Mouse (Mus musculus): ENCODE results near the gene Lat. TPM values are rescaled to one million over a fixed set of nuclear protein-coding genes. Genes with fewer than 3 reads are reported as not detected.
A peak's percentile ranks its signal among the peaks of the same experiment; 100 is the strongest.
"Not testable (repeated sequence)": the region's sequence is repeated elsewhere in the genome, so short reads cannot be mapped to it uniquely, and the experiment has no call there.

Gene Lat
- polyA plus RNA-seq, 1 experiment: 74.0 TPM

DNA sequence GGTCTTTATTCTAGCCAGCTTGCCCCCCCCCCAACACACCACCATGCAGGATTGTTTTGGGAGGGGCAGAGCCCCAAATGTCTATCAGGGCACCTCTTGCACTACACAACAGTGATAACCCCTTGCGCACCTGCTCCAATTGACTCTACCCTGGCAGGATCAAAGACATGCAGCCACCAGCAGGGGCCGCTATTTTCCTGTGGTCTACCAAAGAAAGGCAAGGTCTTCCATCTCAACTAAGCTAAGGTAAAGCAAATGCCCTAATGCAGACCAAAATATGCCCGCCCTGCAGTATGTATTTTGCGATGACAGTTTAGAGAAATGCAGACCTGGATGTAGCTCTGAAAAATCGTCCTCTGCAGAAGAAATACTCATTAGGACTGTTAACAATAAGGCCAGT is 30.2 kb upstream of the Lat start:
- Histone ChIP-seq H3K4me3 (replicated peaks; ENCODE audit: control insufficient read depth, low read depth, low read length) (no peak overlapping the region), H3K4me1 (ENCODE audit: control insufficient read depth, insufficient read depth, low read length) (no peaks in the 10 kb centered on the region; the same call in 1 of the 2 replicates), H3K27ac (ENCODE audit: control insufficient read depth, insufficient read depth, low read depth, low read length, poor library complexity) (no peak overlapping the region)
- TF ChIP-seq POLR2A (IDR thresholded peaks at IDR 0.05; ENCODE audit: borderline replicate concordance, control insufficient read depth, low read depth, low read length) (no peak), CTCF (IDR thresholded peaks at IDR 0.05; ENCODE audit: control insufficient read depth, insufficient read depth, low read length) (peak; percentile 82)
- WGBS: 3% methylated on average over 5 of the region's 5 CpGs

DNA sequence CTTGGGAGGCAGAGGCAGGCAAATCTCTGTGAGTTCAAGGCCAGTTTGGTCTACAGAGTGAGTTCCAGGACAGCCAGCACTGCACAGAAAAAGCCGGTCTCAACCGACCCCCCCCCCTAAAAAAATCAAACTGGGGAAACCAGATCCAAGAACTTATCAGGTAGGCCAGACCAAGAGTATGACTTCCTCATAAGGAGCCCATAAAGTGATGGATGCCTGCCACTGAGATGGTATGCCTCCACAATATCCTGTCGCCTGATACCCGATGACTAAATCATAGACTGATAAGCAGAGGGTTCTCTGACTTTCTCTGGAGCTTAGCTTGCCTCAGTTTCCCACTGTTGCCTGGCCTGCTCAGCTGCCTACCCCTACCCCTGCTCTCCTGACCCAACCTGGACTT is 28.5 kb upstream of the Lat start:
- Histone ChIP-seq H3K4me3 (replicated peaks; ENCODE audit: control insufficient read depth, low read depth, low read length) (no peak overlapping the region), H3K4me1 (ENCODE audit: control insufficient read depth, insufficient read depth, low read length) (no peaks in the 10 kb centered on the region; the same call in 1 of the 2 replicates), H3K27ac (ENCODE audit: control insufficient read depth, insufficient read depth, low read depth, low read length, poor library complexity) (no peak overlapping the region)
- WGBS: 40% methylated on average over 4 of the region's 4 CpGs
- TF ChIP-seq CTCF (IDR thresholded peaks at IDR 0.05; ENCODE audit: control insufficient read depth, insufficient read depth, low read length): no peak
- no peak for TF ChIP-seq POLR2A (IDR thresholded peaks at IDR 0.05; ENCODE audit: borderline replicate concordance, control insufficient read depth, low read depth, low read length)

- 48% methylated on average over 6 of the region's 6 CpGs for WGBS
- TF ChIP-seq CTCF (IDR thresholded peaks at IDR 0.05; ENCODE audit: control insufficient read depth, insufficient read depth, low read length) (no peak), POLR2A (IDR thresholded peaks at IDR 0.05; ENCODE audit: borderline replicate concordance, control insufficient read depth, low read depth, low read length) (no peak)
- Histone ChIP-seq H3K4me3 (replicated peaks; ENCODE audit: control insufficient read depth, low read depth, low read length) (no peak overlapping the region), H3K4me1 (ENCODE audit: control insufficient read depth, insufficient read depth, low read length) (no peaks in the 10 kb centered on the region; the same call in 1 of the 2 replicates), H3K27ac (ENCODE audit: control insufficient read depth, insufficient read depth, low read depth, low read length, poor library complexity) (no peak overlapping the region)
Measured at GRCm38 (mm10) chr7:126397221-126397620, 27.9 kb upstream of the Lat start.

DNA sequence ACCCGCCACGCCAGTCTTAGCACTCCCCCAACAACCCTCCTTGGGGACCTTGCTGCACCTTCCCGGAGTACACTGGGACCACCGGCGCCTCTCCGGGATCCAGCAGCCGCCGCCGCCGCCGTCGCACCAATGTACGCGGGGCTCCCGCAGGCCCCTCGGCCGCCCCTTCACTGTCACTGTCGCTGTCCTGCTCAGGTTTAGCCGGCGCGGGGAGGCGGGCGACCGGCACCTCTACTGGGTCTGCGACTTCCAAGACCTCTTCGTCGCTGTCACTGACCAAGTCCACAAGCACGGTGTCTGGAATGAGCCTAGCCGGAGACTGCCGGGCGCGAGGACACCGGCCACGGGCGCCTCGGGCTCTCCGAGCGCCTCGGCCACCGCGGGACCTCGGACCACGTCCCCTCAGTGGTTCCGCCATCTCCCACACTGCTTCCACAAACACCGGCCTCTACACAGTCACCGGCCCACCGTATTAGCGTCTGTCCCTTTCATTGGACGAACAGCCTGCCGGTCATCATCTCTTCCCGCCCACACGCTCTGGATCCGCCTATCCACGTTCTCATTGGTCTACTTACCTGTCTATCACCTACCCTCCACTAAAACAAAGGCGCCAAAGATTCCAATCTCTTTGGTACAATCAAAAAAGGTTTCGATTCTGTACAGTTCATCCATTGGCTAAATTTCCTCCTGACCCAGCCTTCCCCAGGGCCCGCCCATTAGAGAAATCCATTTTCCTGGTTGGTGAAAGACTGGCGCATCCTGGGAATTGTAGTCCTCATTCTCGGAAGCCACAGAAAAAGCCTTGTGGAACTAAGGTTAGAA is 27.1 kb upstream of the Lat start, which contains the start of gene Nfatc2ip:
Gene Nfatc2ip (minus strand): TSS at position 440 of the 822 bp plus-strand sequence.
- TF ChIP-seq CTCF (IDR thresholded peaks at IDR 0.05; ENCODE audit: control insufficient read depth, insufficient read depth, low read length) (no peak), POLR2A (IDR thresholded peaks at IDR 0.05; ENCODE audit: borderline replicate concordance, control insufficient read depth, low read depth, low read length) (peak; percentile 93)
- Histone ChIP-seq H3K27ac (ENCODE audit: control insufficient read depth, insufficient read depth, low read depth, low read length, poor library complexity) (peak within 1 kb of the TSS; percentile 44; the same call in 1 of the 2 replicates), H3K4me1 (ENCODE audit: control insufficient read depth, insufficient read depth, low read length) (no peaks in the 10 kb centered on the region; the same call in 1 of the 2 replicates), H3K4me3 (replicated peaks; ENCODE audit: control insufficient read depth, low read depth, low read length) (peak within 1 kb of the TSS; percentile 87)
- under 1% methylated on average over 59 of the region's 59 CpGs for WGBS

DNA sequence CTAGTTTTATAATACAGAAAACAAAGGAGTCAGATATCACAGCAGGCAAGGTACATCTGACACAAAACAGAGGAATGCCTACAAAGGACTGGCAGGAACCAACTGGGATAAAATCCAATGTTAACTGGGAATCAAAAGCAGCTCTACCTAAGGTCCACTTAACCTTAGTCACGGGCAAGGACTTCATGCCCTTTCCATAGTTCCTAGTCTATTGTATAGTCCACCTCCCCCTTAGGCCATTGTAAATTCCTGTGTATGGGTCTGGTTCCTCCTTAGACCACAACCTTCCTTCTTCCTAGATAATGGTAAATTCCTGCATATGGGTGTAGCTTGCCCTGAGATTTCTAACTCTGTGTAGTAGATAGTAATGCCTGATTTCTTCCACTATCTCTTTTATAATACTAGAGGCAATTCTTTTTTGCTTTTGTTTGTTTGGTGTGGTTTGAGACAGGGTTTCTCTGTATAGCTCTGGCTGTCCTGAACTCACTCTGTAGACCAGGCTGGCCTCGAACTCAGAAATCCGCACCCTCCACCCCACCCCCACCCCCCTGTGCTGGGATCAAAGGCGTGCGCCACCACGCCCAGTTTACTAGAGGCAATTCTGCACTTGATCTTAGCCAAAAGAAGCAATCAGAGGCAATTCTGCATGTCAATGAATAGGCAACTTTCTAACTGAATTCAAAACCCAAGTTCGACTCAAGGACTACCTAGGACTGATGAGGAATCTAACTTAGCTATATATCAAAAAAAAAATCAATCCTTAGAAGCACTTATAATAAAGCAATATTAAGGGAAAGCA is 22.9 kb upstream of the Lat start:
- H3K27ac ChIP-seq (ENCODE audit: control insufficient read depth, insufficient read depth, low read depth, low read length, poor library complexity); H3K4me1 ChIP-seq (ENCODE audit: control insufficient read depth, insufficient read depth, low read length); H3K4me3 ChIP-seq (replicated peaks; ENCODE audit: control insufficient read depth, low read depth, low read length): not testable (repeated sequence)
- 90% methylated on average over 7 of the region's 7 CpGs for WGBS

GRCm38 (mm10) chr7:126388185-126388584 is 18.8 kb upstream of the Lat start:
- H3K4me3 ChIP-seq (replicated peaks; ENCODE audit: control insufficient read depth, low read depth, low read length): no peak overlapping the region
- H3K27ac ChIP-seq (ENCODE audit: control insufficient read depth, insufficient read depth, low read depth, low read length, poor library complexity): no peak overlapping the region
- no peak for TF ChIP-seq CTCF (IDR thresholded peaks at IDR 0.05; ENCODE audit: control insufficient read depth, insufficient read depth, low read length)
- no peak for TF ChIP-seq POLR2A (IDR thresholded peaks at IDR 0.05; ENCODE audit: borderline replicate concordance, control insufficient read depth, low read depth, low read length)
- H3K4me1 ChIP-seq (ENCODE audit: control insufficient read depth, insufficient read depth, low read length): no peaks in the 10 kb centered on the region
- WGBS: 94% methylated on average over 1 of the region's 1 CpGs

DNA sequence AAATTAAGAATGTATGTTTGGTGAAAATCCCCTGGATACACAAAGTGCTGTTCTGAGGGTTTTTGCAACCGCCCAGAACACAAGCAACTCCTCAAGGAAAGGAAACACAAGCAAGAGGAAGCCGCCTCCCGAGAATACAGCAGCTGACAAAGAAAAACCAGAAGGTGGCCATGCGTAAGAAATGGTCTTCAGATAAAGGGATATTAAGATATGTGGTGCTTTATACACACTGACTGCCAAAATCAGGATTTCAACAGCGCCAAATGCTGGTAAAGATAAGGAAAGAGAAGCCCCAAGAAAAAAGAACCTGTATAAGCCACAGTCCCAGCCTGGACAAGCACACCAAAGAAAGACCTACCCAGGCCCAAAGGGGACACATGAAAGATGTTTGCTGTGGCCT is 14.2 kb upstream of the Lat start:
- 61% methylated on average over 5 of the region's 5 CpGs for WGBS
- TF ChIP-seq POLR2A (IDR thresholded peaks at IDR 0.05; ENCODE audit: borderline replicate concordance, control insufficient read depth, low read depth, low read length): no peak
- no peak for TF ChIP-seq CTCF (IDR thresholded peaks at IDR 0.05; ENCODE audit: control insufficient read depth, insufficient read depth, low read length)
- no peak overlapping the region for H3K27ac ChIP-seq (ENCODE audit: control insufficient read depth, insufficient read depth, low read depth, low read length, poor library complexity)
- H3K4me1 ChIP-seq (ENCODE audit: control insufficient read depth, insufficient read depth, low read length): no peaks in the 10 kb centered on the region
- no peak overlapping the region for H3K4me3 ChIP-seq (replicated peaks; ENCODE audit: control insufficient read depth, low read depth, low read length)

All from bone marrow, adult 2 months (tissue).